Mouse (Mus musculus) layer of hippocampus, adult 11-12 months (tissue): ENCODE results near the gene Ddc.

ENCODE experiments used
- DNase-seq: peaks from one replicate; pipeline ENCODE4 v3.0.0; 2022; ENCODE audit warnings: low spot score

Ddc gene

GRCm38 (mm10) chr11:11823980-11824911 is 73.7 kb downstream of the Ddc start:
- no peak for DNase-seq

GRCm38 (mm10) chr11:11822181-11823095 is 75.5 kb downstream of the Ddc start:
- DNase-seq, result no peak

GRCm38 (mm10) chr11:11821387-11821975 is 76.5 kb downstream of the Ddc start:
- DNase-seq, result no peak

- DNase-seq, result no peak
Measured at GRCm38 (mm10) chr11:11820737-11821136, 77.2 kb downstream of the Ddc start.

DNA sequence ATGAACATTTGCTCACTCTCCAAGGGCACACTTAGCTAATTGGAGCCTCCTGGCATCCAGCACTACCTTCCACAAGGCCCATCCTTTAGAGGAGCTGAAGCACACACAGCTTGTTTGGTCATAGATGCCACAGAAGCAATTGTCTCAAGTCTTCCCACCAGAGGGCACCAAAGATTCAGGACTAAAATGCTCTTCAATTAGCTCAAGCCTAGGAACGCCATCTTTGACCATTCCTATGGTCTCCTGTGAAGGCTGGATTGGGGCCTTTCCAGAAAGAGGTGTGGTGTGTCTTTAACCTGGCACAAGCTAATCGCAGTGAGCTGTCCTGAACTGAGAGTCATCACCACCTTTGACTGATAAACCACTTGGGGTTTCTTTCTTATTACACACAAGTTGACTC is 77.7 kb downstream of the Ddc start:
- peak; percentile 91 for DNase-seq

GRCm38 (mm10) chr11:11819206-11819605 is 78.7 kb downstream of the Ddc start:
- no peak for DNase-seq

GRCm38 (mm10) chr11:11818797-11819196 is 79.1 kb downstream of the Ddc start:
- no peak for DNase-seq

DNA sequence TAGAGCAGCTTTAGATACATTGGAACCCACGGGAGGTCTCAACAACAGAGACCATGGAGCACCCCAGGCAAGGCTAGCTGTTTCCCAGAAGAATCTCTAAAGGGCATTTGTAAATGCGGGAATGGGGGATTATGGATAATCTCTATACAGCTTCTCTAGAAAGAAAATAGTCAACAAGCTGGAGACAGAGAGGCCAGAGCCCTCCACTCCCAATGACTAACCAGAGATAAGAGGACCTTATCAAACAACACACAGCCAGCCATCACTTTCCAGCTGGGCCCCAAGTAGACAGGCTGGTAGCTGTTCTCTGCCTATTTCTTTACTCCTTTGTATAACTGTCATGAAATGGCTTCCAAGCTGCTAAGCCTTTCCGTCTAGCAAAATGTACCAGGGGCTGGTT is 82.2 kb downstream of the Ddc start:
- no peak for DNase-seq

GRCm38 (mm10) chr11:11811906-11812480 is 86.0 kb downstream of the Ddc start:
- DNase-seq, result peak; percentile 77

DNA sequence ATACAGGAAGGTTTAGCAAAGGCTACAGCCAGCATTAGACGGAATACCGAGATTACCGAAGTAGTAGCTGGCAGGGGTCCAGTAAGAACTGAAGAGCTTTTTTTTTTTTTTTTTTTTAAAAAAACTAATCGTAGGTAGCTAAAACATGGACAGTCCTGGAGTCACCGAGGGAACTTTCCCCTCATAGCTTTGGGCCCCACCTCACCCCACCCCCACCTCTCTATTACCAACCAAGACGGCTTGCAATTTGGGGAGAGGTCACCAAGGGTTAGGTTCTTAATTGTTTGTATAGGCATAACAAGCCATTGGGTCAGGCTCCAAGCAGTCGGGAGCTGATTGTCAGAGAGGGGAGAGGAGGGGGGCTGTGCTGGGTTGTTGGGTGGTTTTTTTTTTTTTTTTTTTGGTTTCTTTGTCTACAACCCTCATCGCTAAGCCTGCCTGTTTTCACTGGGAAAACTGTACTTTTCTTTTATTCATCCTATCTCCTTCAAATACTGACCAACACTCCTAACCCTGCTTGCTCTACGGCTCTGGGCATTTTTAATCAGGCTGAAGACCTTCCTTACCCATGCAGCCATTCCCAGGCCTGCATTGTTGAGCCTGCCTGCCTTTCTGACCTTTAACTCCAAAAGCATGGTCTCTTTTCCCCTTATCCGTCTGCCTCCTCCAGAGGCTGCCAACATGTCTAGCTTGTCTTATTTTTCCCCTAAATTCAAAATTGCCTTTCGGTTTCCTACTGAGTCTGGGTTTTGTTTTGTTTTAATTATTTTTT is 88.4 kb downstream of the Ddc start:
- no peak for DNase-seq

- peak; percentile 92 for DNase-seq
Measured at GRCm38 (mm10) chr11:11808820-11809403, 89.0 kb downstream of the Ddc start, which contains the start of gene Fignl1. Gene Fignl1, minus strand, starts transcription at chr11:11808962.

DNA sequence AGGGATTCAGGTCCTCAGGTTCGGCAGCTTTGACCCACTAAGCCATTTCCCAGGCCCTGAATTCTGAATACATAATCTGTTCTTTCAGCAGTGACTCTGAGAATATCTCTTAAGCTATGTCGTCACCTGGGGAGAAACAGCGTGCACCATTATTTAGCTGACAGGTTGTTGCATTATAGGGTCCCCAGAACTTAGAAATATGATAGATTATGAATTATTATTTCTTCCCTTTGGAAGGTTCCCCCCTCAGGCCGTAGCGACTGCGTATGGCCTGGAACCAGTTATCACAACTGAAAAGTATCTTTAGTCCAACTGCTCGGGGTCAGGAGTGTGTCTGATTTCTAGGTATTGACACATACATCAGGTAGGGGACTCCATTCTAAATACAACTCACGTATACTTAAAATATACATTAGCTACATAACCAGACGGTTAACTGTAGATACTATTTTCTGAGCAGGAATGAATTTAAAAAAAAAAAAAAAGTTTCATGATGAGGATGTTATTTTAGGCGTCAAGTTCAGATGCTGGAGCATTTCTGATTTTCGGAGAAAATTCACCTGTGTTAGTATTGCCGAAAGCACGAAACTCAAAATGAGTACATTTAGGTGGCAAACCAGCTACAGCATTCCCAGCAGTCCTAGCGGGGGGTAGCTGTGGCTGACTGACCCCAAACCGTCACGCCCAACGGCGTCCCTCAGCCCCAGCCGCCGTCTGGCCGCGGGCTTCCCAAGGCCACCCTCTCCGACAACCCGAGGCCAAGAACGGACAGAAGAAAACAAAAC is 89.7 kb downstream of the Ddc start:
- DNase-seq, result no peak

DNA sequence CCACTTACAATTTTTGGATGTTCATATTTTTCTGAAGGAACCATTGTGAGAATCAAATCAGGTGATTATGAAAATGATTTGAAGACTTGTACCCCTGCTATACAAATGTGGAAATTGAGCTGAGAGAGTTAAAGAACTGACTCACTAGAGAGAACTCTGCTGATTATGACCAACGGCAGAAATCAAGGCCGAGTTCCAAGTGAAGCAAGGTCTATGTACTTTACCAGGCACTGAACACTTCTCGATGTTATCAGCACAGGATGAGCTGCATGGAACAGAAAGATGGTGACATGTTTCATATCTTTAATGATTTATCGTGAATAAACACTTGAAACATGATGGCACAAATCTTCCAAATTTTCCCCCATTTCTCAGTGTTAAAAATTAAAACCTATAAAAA is 92.0 kb downstream of the Ddc start:
- no peak for DNase-seq

DNA sequence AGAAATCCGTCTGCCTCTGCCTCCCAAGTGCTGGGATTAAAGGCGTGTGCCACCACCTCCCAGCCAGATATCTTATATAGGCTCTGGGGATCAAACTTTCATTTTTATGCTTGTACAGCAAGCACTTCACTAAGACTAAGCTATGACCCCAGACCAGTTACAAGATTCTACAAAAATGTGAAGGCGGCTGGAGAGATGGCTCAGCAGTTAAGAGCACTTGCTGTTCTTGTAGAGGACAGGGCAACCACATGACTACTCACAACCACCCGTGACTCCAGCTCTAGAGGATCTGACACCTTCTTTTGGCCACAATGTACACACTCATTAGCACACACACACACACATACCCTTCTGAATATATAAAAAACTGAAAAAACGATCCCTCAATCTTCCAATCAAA is 93.5 kb downstream of the Ddc start:
- no peak for DNase-seq

DNA sequence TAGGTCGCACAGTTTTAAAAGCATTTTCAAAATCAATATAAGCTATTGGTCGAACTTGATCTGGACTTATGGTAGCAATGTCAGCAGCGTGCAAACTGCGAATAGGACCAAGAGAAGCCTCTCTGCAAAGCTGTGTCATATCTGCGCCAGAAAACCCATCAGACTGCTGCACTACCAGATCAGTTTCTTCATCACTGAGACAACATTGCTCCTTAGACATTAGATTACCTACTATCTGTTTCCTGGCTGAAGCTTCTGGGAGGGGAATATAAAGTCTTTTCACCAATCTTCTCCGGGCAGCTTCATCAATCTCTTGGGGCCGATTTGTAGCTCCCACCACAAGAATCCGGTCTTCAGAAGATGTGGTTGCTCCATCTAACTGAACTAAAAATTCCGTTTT is 96.9 kb downstream of the Ddc start:
- DNase-seq, result no peak

DNA sequence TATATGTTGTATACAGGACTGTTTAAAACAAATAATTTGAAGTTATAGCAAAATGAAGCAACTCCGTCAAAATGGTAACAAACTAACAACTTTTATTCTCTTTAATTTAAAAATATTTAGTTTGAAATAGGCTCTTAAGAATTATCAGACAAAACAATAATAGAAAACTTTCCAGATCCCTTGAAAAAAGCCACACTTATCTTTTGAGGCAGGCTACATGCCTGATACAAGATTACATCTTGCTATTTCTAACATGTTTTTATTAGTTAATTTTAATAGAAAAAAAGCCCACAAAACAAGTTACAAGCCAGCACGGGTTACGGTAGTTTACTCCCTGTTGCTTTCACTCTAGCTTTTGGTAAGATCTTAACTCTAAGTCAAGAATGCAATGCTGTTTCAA is 97.6 kb downstream of the Ddc start:
- DNase-seq, result no peak

GRCm38 (mm10) chr11:11798690-11799089 is 99.3 kb downstream of the Ddc start:
- no peak for DNase-seq

- DNase-seq, result no peak
Measured at GRCm38 (mm10) chr11:11794626-11795025, 103.3 kb downstream of the Ddc start.

DNA sequence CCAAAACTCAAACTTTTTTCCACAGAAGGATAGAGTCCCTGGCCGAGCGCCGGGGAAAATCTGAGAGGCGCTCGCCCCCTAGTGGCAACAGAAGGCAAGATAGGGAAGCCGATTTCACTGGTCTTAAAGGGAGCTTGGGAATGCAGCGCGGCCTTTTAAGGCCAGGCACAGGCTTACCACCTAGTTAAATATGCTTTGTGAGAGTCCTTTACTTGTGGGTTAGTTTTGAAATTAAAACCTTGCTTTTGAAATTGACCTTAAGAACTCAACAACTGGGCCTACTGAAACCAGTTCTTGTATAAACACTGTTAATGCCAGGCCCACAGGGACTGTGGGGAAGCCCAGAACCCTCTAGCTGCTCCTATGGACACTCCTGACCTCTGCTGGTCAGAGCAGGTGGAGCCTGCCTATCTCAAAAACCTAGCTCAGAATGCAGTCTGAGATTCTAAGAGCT is 109.4 kb downstream of the Ddc start:
- DNase-seq, result peak; percentile 83

DNA sequence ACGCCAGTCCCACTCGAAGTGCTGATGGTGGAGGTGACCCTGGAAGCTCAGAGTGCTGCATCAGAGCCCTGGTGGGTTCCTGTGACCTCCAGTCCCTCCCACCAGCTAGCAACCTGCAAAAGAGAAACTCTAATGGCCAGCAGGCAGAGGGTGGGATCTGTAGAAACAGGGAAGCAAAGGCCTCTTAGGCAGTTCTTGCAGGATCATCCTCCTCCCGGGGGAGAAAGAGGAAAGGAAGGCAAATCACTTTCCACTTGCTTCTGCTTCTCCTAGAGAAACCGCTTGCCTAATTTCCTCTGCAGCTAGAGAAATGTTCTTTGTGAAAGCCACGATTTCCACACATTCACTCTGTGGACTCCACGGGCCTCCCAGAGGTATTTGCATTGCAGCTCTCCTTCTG is 112.5 kb downstream of the Ddc start:
- no peak for DNase-seq
